Mouse (Mus musculus) embryonic facial prominence, embryonic 11.5 days (tissue): ENCODE measurements around the gene Phex. TPM values are rescaled to one million over a fixed set of nuclear protein-coding genes. Genes with fewer than 3 reads are reported as not detected.

ENCODE experiments used
- ATAC-seq: fragments of 200-750 bp; cut with Nextera tagmentation; replicated peaks from 2 replicates; pipeline ENCODE4 v1.8.0; 2017; ENCODE audit warnings: low read depth; ENCODE audit not compliant: insufficient number of reproducible peaks, low FRiP score, low TSS enrichment
- DNase-seq: peaks from one replicate; pipeline ENCODE4 v3.0.0-alpha.2; 2015; ENCODE audit warnings: low spot score
- H3K27ac ChIP-seq: fragments of 300-500 bp; sonication (generic); replicated peaks from 2 replicates; pipeline ENCODE4 v1.5.1; 2014; ENCODE audit warnings: mild to moderate bottlenecking, low read depth, low read length, control low read depth
- H3K27me3 ChIP-seq: fragments of 300-500 bp; sonication (generic); 2 replicates; pipeline ENCODE4 v1.6.1; 2014; ENCODE audit warnings: mild to moderate bottlenecking, low read length, moderate library complexity, mixed read lengths; ENCODE audit not compliant: control insufficient read depth, insufficient read depth
- H3K36me3 ChIP-seq: fragments of 300-500 bp; sonication (generic); replicated peaks from 2 replicates; pipeline ENCODE4 v1.6.1; 2014; ENCODE audit warnings: low read depth, mild to moderate bottlenecking, low read length, moderate library complexity, mixed read lengths; ENCODE audit not compliant: control insufficient read depth, insufficient read depth
- H3K4me1 ChIP-seq: fragments of 300-500 bp; sonication (generic); 2 replicates; pipeline ENCODE4 v1.6.1; 2014; ENCODE audit warnings: low read length, mixed read lengths; ENCODE audit not compliant: control insufficient read depth, insufficient read depth
- H3K4me2 ChIP-seq: fragments of 300-500 bp; sonication (generic); 2 replicates; pipeline ENCODE4 v1.6.1; 2014; ENCODE audit warnings: low read depth, mild to moderate bottlenecking, control low read depth, low read length, moderate library complexity
- H3K4me3 ChIP-seq: fragments of 300-500 bp; sonication (generic); 2 replicates; pipeline ENCODE4 v1.5.1; 2014; ENCODE audit warnings: low read depth, low read length, control low read depth
- H3K9ac ChIP-seq: fragments of 300-500 bp; sonication (generic); replicated peaks from 2 replicates; pipeline ENCODE4 v1.6.1; 2014; ENCODE audit warnings: mild to moderate bottlenecking, control low read depth, low read length
- H3K9me3 ChIP-seq: fragments of 300-500 bp; sonication (generic); replicated peaks from 2 replicates; pipeline ENCODE4 v1.6.1; 2016; ENCODE audit warnings: mild to moderate bottlenecking, low read length, inconsistent platforms, mixed read lengths; ENCODE audit not compliant: control insufficient read depth
- WGBS: fragments of 180-500 bp; shearing (Covaris S2); extraction: QIAGEN DNeasy Blood & Tissue Kit; methylation state at CpG from one replicate; pipeline ENCODE4 v1.1.7; 2014; 5-methylcytosine and 5-hydroxymethylcytosine counted together
- polyA plus RNA-seq: library from polyadenylated mRNA; unstranded; fragments of >200 nt; fragmentation: Nextera tagmentation; extraction: Ambion mirVana; gene quantifications from 2 replicates; pipeline ENCODE4 v1.2.1, GENCODE M21; 2014

Phex gene
- polyA plus RNA-seq = 0.35 and 0.76 TPM in 2 replicates

DNA sequence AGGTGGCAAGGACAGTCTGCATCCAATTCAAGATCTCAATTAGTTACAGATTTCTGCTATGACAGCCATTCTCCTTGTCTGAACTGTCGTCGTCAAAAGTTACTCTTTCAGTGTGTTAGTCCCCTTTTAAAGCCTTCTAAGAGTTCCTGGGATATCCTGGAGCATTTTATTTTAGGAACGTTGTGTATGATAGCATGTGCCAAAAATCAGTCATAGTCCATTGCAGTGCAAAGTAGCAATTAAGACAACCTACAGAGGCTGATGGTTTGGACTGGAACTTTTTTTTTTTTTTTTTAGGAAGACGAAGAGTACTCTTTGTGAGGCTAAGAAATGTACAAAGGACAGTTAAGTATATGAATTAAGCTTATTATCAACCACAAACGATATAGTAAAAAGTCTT is at the start of gene Phex:
Gene Phex (minus strand): TSS at position 101 of the 400 bp plus-strand sequence.
- WGBS = 45% methylated on average over 5 of the region's 5 CpGs
- no peaks in the 10 kb centered on the region for H3K27me3 ChIP-seq
- DNase-seq (no peak), ATAC-seq (no peak)
- H3K27ac ChIP-seq = no peak within 1 kb of the TSS
- no peak within 1 kb of the TSS for H3K4me2 ChIP-seq
- H3K4me1 ChIP-seq = no peaks in the 10 kb centered on the region
- no peaks in the 10 kb centered on the region for H3K36me3 ChIP-seq
- H3K4me3 ChIP-seq = no peak within 1 kb of the TSS
- H3K9ac ChIP-seq = no peak within 1 kb of the TSS
- no peaks in the 10 kb centered on the region for H3K9me3 ChIP-seq

DNA sequence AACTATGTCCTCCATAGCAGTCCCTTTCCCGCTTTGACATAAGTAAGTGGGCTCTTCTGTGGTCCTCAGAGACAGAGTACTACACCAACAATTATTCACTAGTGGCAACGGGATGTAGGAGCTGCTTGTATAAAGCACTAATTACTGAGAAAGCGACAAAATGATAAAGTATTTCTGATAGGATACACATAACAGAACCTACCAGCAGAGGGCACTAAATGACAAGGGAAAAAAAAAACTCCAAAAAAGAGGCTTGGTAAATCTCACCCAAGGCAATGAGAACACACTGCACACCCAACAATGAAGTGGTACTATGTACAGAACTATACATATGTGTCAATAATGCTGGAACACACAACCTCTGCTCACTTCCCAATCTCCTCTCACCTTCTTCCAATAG is 47.6 kb upstream of the Phex start:
- no peak for ATAC-seq
- Histone ChIP-seq H3K27me3 (no peaks in the 10 kb centered on the region), H3K27ac (no peak overlapping the region), H3K9ac (no peak overlapping the region), H3K36me3 (no peaks in the 10 kb centered on the region), H3K4me2 (no peak overlapping the region), H3K4me3 (no peak overlapping the region), H3K4me1 (no peaks in the 10 kb centered on the region), H3K9me3 (no peaks in the 10 kb centered on the region)
- peak; percentile 49 for DNase-seq
- WGBS = 73% methylated on average over 3 of the region's 3 CpGs

DNA sequence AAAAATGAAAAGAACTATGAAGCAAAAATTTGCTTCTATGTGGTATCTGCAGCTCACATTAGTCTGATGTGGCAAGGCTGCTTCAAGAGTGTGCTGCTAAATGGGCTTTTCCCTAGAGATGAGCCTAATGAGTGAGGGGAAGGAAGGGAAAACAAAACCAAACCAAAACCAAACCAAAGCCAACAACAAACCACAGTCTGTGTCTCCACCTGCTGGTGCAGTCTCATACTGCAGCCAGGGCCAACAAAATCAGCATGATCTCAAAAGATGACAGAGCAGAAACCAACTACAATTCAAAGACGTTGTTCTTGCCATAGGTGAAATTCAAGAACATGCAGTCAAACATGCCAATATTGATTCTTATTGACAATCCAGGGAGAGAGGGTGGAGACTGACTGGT is 39.3 kb upstream of the Phex start:
- H3K27me3 ChIP-seq = no peaks in the 10 kb centered on the region
- no peaks in the 10 kb centered on the region for H3K9me3 ChIP-seq
- ATAC-seq = no peak
- no peak overlapping the region for H3K4me2 ChIP-seq
- 55% methylated on average over 1 of the region's 1 CpGs for WGBS
- peak; percentile 55 for DNase-seq
- no peaks in the 10 kb centered on the region for H3K36me3 ChIP-seq
- no peak overlapping the region for H3K9ac ChIP-seq
- H3K4me1 ChIP-seq = no peaks in the 10 kb centered on the region
- no peak overlapping the region for H3K4me3 ChIP-seq
- no peak overlapping the region for H3K27ac ChIP-seq

DNA sequence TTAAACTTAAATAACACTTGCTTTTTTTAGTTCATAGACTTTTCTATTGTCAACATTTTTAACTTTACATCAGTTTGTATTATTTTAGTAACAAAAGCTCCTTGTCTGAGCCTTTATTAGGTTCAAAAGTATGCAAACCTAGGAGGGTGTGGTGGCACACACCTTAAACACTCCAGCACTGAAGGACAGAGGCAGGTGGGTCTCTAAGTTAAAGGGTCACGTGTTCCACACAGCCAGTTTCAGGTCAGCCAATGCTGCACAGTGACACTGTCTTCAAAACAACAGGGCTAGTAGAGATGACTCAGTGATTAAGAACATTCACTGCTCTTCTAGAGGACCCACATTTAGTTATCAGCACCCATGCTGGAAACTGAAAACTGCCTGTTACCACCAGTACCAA is 33.9 kb upstream of the Phex start:
- ATAC-seq = no peak

DNA sequence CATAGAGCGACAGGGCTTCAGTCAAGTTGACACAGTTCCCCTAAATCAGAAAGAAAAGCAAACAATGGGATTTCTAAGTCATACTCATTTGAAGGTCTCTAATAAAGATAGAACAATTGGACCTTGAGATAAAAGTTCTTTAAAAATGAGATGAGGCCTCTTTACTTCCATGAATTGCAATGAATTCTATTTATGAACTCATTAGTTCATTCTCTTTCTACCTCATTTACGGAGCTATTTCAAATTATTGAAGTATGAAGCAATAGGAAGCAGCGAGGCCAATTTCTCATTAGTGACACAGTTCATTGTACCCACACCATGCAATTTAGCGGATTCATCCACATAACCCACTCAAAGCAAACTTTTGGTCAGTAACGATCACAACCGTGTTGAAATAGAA is 32.3 kb upstream of the Phex start:
- WGBS = 82% methylated on average over 6 of the region's 6 CpGs
- Histone ChIP-seq H3K27ac (no peak overlapping the region), H3K27me3 (no peaks in the 10 kb centered on the region), H3K9me3 (no peaks in the 10 kb centered on the region), H3K36me3 (no peaks in the 10 kb centered on the region), H3K9ac (no peak overlapping the region), H3K4me1 (no peaks in the 10 kb centered on the region), H3K4me3 (no peak overlapping the region), H3K4me2 (no peak overlapping the region)
- DNase-seq (no peak), ATAC-seq (no peak)

More for the DNA sequence above, 33.9 kb upstream of the Phex start:
- H3K4me1 ChIP-seq = no peaks in the 10 kb centered on the region
- no peaks in the 10 kb centered on the region for H3K36me3 ChIP-seq
- H3K27ac ChIP-seq = no peak overlapping the region
- no peak overlapping the region for H3K9ac ChIP-seq
- WGBS = 73% methylated on average over 1 of the region's 1 CpGs
- H3K4me2 ChIP-seq = no peak overlapping the region
- no peak for DNase-seq
- H3K27me3 ChIP-seq = no peaks in the 10 kb centered on the region
- H3K9me3 ChIP-seq = no peaks in the 10 kb centered on the region
- H3K4me3 ChIP-seq = no peak overlapping the region

DNA sequence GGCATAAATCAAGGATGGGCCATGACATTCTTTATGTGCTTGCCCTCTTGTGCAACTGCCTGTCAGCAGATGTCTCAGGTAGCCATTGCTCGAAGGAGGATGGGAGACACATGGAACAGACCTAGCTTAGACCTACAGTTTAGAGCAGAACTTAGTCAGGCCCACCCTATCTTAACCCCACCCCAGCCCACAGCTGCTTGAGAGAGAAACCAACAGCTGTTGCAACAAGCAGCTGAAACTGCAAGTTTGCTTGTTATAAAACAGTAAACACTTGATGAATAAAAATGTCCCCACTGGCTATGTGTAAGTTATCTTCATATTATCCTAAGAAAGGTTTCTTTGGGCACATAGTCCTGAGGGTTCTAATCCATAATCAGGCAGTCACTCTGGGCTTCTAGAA is 19.7 kb upstream of the Phex start:
- H3K9ac ChIP-seq = no peak overlapping the region
- H3K27ac ChIP-seq = no peak overlapping the region
- H3K4me3 ChIP-seq = no peak overlapping the region
- DNase-seq = no peak
- ATAC-seq = no peak
- H3K4me1 ChIP-seq = no peaks in the 10 kb centered on the region
- 87% methylated on average over 1 of the region's 1 CpGs for WGBS
- H3K36me3 ChIP-seq = no peaks in the 10 kb centered on the region
- no peaks in the 10 kb centered on the region for H3K27me3 ChIP-seq
- no peak overlapping the region for H3K4me2 ChIP-seq
- no peaks in the 10 kb centered on the region for H3K9me3 ChIP-seq

DNA sequence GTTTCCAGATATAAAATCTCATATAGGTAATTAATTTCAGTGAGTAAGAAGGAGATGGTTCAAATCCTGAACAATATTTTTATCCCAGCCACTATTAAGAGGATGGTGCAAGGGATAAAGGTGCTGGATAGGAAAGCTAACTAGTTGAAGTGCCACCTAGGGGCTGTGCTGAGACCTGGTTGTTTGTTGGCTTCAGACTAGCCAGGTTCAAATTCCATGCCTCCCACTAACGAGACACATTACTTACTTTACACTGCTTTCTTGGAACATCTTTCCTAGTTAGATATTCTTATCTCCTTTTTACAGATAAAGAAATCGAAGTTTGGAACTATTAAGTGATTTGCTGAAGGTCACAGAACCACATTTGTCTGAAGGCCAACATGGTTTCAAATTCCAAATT is 4.3 kb upstream of the Phex start:
- no peaks in the 10 kb centered on the region for H3K36me3 ChIP-seq
- H3K4me2 ChIP-seq = no peak overlapping the region
- no peak overlapping the region for H3K9ac ChIP-seq
- H3K4me3 ChIP-seq = no peak overlapping the region
- no peak overlapping the region for H3K27ac ChIP-seq
- no peaks in the 10 kb centered on the region for H3K27me3 ChIP-seq
- ATAC-seq = no peak
- H3K9me3 ChIP-seq = no peaks in the 10 kb centered on the region
- 69% methylated on average over 2 of the region's 2 CpGs for WGBS
- no peaks in the 10 kb centered on the region for H3K4me1 ChIP-seq
- no peak for DNase-seq

DNA sequence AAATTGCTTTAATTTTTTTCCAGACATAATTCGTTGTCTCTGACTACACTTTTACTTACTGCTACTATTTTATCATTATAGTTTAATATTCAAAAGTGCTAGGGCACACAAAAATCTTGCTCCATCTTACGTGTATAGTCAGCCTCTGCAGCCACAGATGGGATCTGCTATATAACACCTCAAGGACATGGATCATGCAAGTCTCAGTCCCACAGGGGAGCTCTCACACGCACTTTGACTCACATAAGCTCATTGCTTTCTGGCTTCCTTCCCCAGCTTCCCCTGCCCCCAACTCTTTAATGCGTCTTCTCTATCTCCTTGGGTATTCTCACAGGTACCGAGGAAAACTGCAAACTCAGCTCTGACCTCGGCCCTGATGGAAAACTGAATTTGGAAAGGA is 10.2 kb downstream of the Phex start:
- WGBS = 67% methylated on average over 6 of the region's 6 CpGs
- Histone ChIP-seq H3K27ac (no peak overlapping the region), H3K9me3 (no peaks in the 10 kb centered on the region), H3K9ac (no peak overlapping the region), H3K36me3 (no peaks in the 10 kb centered on the region), H3K4me2 (no peak overlapping the region), H3K4me3 (no peak overlapping the region), H3K27me3 (no peaks in the 10 kb centered on the region), H3K4me1 (no peaks in the 10 kb centered on the region)
- DNase-seq (no peak), ATAC-seq (no peak)
